Mouse (Mus musculus) CH12.LX (cell line): ENCODE data around the gene Spata13. TPM values are rescaled to one million over a fixed set of nuclear protein-coding genes. Genes with fewer than 3 reads are reported as not detected.

ENCODE experiments used
- DNase-seq: peaks from one replicate; pipeline ENCODE4 v3.0.0-alpha.2; 2013; ENCODE audit errors: extremely low read depth
- H3K27ac ChIP-seq: 2 replicates; pipeline ENCODE4 v1.5.1; 2012; ENCODE audit warnings: low read depth, mild to moderate bottlenecking, control low read depth, moderate library complexity; ENCODE audit not compliant: insufficient read depth
- H3K27me3 ChIP-seq: replicated peaks from 2 replicates; pipeline ENCODE3; 2012; ENCODE audit warnings: inconsistent platforms
- H3K36me3 ChIP-seq, 2 experiments: replicated peaks in 1 of 2; 2 replicates each; pipeline versions ENCODE3 to v1.6.1; 2012; ENCODE audit warnings: inconsistent platforms in 1 of 2, low read length in 1 of 2, mild to moderate bottlenecking in 1 of 2, mixed read lengths in 1 of 2, moderate library complexity in 1 of 2; ENCODE audit not compliant: control insufficient read depth in 1 of 2, insufficient read depth in 1 of 2
- H3K4me1 ChIP-seq, 2 experiments: 2 replicates each; pipeline ENCODE4 v1.6.1; 2012; ENCODE audit warnings: inconsistent platforms in 1 of 2, moderate library complexity in 1 of 2; ENCODE audit not compliant: insufficient read depth in 2 of 2, control insufficient read depth in 1 of 2
- H3K4me2 ChIP-seq: 2 replicates; pipeline ENCODE4 v1.6.1; 2012; ENCODE audit warnings: low read depth, mild to moderate bottlenecking, control low read depth; ENCODE audit not compliant: poor library complexity, insufficient read depth, severe bottlenecking
- H3K4me3 ChIP-seq, 3 experiments: fragments of 150-350 bp in 1 of 3; sonication (generic) in 1 of 3; replicated peaks in 1 of 3; 2 replicates each; pipeline versions ENCODE3 to v1.5.1; 2011 to 2012; ENCODE audit warnings: low read depth in 2 of 3, low read length in 2 of 3, mild to moderate bottlenecking in 2 of 3, moderate library complexity in 2 of 3, control low read depth in 1 of 3, improper control_type of control experiment in 1 of 3, inconsistent platforms in 1 of 3, mixed read lengths in 1 of 3; ENCODE audit not compliant: poor library complexity in 1 of 3
- H3K79me2 ChIP-seq: replicated peaks from 2 replicates; pipeline ENCODE4 v1.6.1; 2012; ENCODE audit warnings: mild to moderate bottlenecking, moderate library complexity; ENCODE audit not compliant: control insufficient read depth, poor library complexity, insufficient read depth, severe bottlenecking; ENCODE audit errors: extremely low read depth
- H3K9ac ChIP-seq: 2 replicates; pipeline ENCODE4 v1.6.1; 2012; ENCODE audit warnings: low read depth, mild to moderate bottlenecking, control low read depth, moderate library complexity; ENCODE audit not compliant: insufficient read depth
- H3K9me3 ChIP-seq: replicated peaks from 2 replicates; pipeline ENCODE3; 2012; ENCODE audit warnings: low read length, inconsistent platforms, mixed read lengths
- CHD1 ChIP-seq: IDR thresholded peaks from 2 replicates; pipeline ENCODE4 v1.6.1; 2012; ENCODE audit warnings: low read depth, low read length, improper control_type of control experiment, inconsistent platforms
- CHD2 ChIP-seq: IDR thresholded peaks from 2 replicates; pipeline ENCODE4 v1.6.1; 2011; ENCODE audit warnings: low read length, improper control_type of control experiment
- CTCF ChIP-seq, 2 experiments: IDR thresholded peaks in 1 of 2; conservative IDR thresholded peaks in 1 of 2; 2 replicates each; pipeline ENCODE4 v1.5.1; 2011 to 2012; ENCODE audit warnings: low read depth in 2 of 2, low read length in 2 of 2, improper control_type of control experiment in 1 of 2, inconsistent platforms in 1 of 2, mild to moderate bottlenecking in 1 of 2, moderate library complexity in 1 of 2
- ELF1 ChIP-seq: IDR thresholded peaks from 2 replicates; pipeline ENCODE4 v1.6.1; 2014; ENCODE audit warnings: low read depth, mild to moderate bottlenecking, inconsistent platforms, low read length, improper control_type of control experiment
- ETS1 ChIP-seq: conservative IDR thresholded peaks from 2 replicates; pipeline ENCODE4 v1.6.1; 2012; ENCODE audit warnings: low read depth, mild to moderate bottlenecking, inconsistent platforms, low read length, improper control_type of control experiment, moderate library complexity
- GABPA ChIP-seq: IDR thresholded peaks from 2 replicates; pipeline ENCODE4 v1.6.1; 2012; ENCODE audit warnings: low read depth, low read length, improper control_type of control experiment, inconsistent platforms; ENCODE audit not compliant: insufficient replicate concordance
- HCFC1 ChIP-seq: IDR thresholded peaks from 2 replicates; pipeline ENCODE4 v1.6.1; 2012; ENCODE audit warnings: low read depth, mild to moderate bottlenecking, inconsistent platforms, low read length, improper control_type of control experiment
- IRF4 ChIP-seq: IDR thresholded peaks from 2 replicates; pipeline ENCODE4 v1.6.1; 2014; ENCODE audit warnings: low read depth, mild to moderate bottlenecking, inconsistent platforms, low read length, improper control_type of control experiment
- MAX ChIP-seq: IDR thresholded peaks from 2 replicates; pipeline ENCODE4 v1.6.1; 2011; ENCODE audit warnings: low read length, improper control_type of control experiment
- MAZ ChIP-seq: IDR thresholded peaks from 2 replicates; pipeline ENCODE4 v1.6.1; 2012; ENCODE audit warnings: low read depth, mild to moderate bottlenecking, inconsistent platforms, low read length, improper control_type of control experiment, moderate library complexity
- MEF2A ChIP-seq: IDR thresholded peaks from 2 replicates; pipeline ENCODE4 v1.6.1; 2014; ENCODE audit warnings: low read depth, mild to moderate bottlenecking, inconsistent platforms, low read length, improper control_type of control experiment, borderline replicate concordance
- MYC ChIP-seq: IDR thresholded peaks from 2 replicates; pipeline ENCODE4 v1.6.1; 2011; ENCODE audit warnings: low read depth, mild to moderate bottlenecking, improper control_type of control experiment, low read length
- NELFE ChIP-seq: IDR thresholded peaks from 2 replicates; pipeline ENCODE4 v1.6.1; 2011; ENCODE audit warnings: low read depth, low read length, improper control_type of control experiment
- POLR2AphosphoS2 ChIP-seq: IDR thresholded peaks from 2 replicates; pipeline ENCODE4 v1.6.1; 2011; ENCODE audit warnings: low read depth, low read length, improper control_type of control experiment
- RAD21 ChIP-seq: IDR thresholded peaks from 2 replicates; pipeline ENCODE4 v1.6.1; 2011; ENCODE audit warnings: low read depth, mild to moderate bottlenecking, low read length, improper control_type of control experiment, moderate library complexity
- RCOR1 ChIP-seq: conservative IDR thresholded peaks from 2 replicates; pipeline ENCODE4 v1.6.1; 2012; ENCODE audit warnings: low read depth, mild to moderate bottlenecking, inconsistent platforms, low read length, improper control_type of control experiment
- SMC3 ChIP-seq: IDR thresholded peaks from 2 replicates; pipeline ENCODE4 v1.6.1; 2011; ENCODE audit warnings: low read depth, low read length, improper control_type of control experiment
- UBTF ChIP-seq: IDR thresholded peaks from 2 replicates; pipeline ENCODE4 v1.6.1; 2012; ENCODE audit warnings: low read depth, mild to moderate bottlenecking, inconsistent platforms, low read length, improper control_type of control experiment, moderate library complexity
- ZKSCAN1 ChIP-seq: IDR thresholded peaks from 2 replicates; pipeline ENCODE4 v1.6.1; 2012; ENCODE audit warnings: low read depth, inconsistent platforms, low read length, improper control_type of control experiment, borderline replicate concordance
- dilution Hi-C: fragments of 300-500 bp; cut with MboI; formaldehyde crosslinking; loops from 2 replicates; pipeline ENCODE4 v1.14.3; 2020; ENCODE audit warnings: low sequenced_read_pairs; ENCODE audit not compliant: extremely low pct_unique_long_range_greater_than_20kb, extremely low pct_ligation_motif_present
- in situ Hi-C: fragments of 300-500 bp; cut with MboI; formaldehyde crosslinking; loops from 3 replicates; pipeline ENCODE4 v1.14.3; 2019; ENCODE audit warnings: low sequenced_read_pairs, low pct_ligation_motif_present, low pct_unique_long_range_greater_than_20kb, mixed read lengths
- polyA plus RNA-seq: library from polyadenylated mRNA; unstranded; fragments of >175 nt; gene quantifications from 2 replicates; pipeline ENCODE4 v1.2.1, GENCODE M21; 2012; ENCODE audit warnings: low read depth; ENCODE audit not compliant: insufficient read length
- total RNA-seq, 2 experiments: library from RNA; depleted of rRNA; stranded (reverse); fragments of 300-350 nt in 1 of 2; fragments of >200 nt in 1 of 2; gene quantifications; 2 replicates each; pipeline ENCODE4 v1.2.3; 2012 to 2014

The Spata13 gene
- total and polyA plus RNA-seq, 3 experiments = 11.6 to 15.9 (median 13.6) TPM

DNA sequence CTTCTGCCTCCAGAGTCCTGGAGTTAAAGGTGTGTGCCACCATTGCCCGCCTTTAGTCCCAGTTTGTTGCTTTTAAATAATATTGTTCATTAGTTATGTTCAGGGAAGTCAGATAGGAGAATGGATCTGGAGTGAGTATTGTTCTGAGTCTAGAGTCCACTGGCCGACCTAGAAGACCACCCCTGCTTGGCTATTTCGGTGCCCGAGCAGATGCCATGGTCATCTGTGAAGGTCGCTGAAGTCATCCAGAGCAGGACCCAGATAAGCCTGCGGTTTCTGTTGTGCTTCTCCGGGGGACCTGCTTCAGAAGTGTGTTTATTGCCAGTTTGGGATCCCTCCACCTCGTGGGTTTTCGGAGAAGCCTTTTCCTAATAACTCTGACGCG is 22.9 kb downstream of the Spata13 start:
- in situ Hi-C loops (no loop called here), dilution Hi-C loops (no loop called here)
- H3K4me2 ChIP-seq = no peak overlapping the region
- DNase-seq = no peak
- TF ChIP-seq ELF1 (no peak), SMC3 (no peak), UBTF (no peak), CHD1 (no peak), IRF4 (no peak), MAX (no peak), CHD2 (no peak), ETS1 (no peak), CTCF (conservative IDR thresholded peaks at IDR 0.05 in 1 of 2, IDR thresholded peaks at IDR 0.05 in 1 of 2; ENCODE audit: low read depth in 2 of 2, low read length in 2 of 2) (no peak), RCOR1 (no peak), MYC (no peak), HCFC1 (no peak), NELFE (no peak), MAZ (no peak), RAD21 (no peak), GABPA (no peak)
- H3K36me3 ChIP-seq = no peaks in the 10 kb centered on the region
- no peaks in the 10 kb centered on the region for H3K27me3 ChIP-seq
- no peaks in the 10 kb centered on the region for H3K9me3 ChIP-seq
- no peaks in the 10 kb centered on the region for H3K4me1 ChIP-seq
- no peak overlapping the region for H3K27ac ChIP-seq
- H3K79me2 ChIP-seq = no peaks in the 10 kb centered on the region
- no peak overlapping the region for H3K9ac ChIP-seq
- H3K4me3 ChIP-seq = no peak overlapping the region

GRCm38 (mm10) chr14:60657891-60658290 is 24.1 kb downstream of the Spata13 start:
- TF ChIP-seq GABPA (no peak), MEF2A (no peak), POLR2AphosphoS2 (no peak), ETS1 (no peak), ZKSCAN1 (no peak), MAX (no peak)
- Histone ChIP-seq H3K27ac (no peak overlapping the region), H3K27me3 (no peaks in the 10 kb centered on the region), H3K79me2 (no peaks in the 10 kb centered on the region), H3K9ac (no peak overlapping the region), H3K4me1 (no peaks in the 10 kb centered on the region), H3K4me3 (no peak overlapping the region), H3K4me2 (no peak overlapping the region), H3K9me3 (no peaks in the 10 kb centered on the region), H3K36me3 (no peaks in the 10 kb centered on the region)
- in situ Hi-C loops (no loop called here), dilution Hi-C loops (no loop called here)
- DNase-seq = no peak
